Mouse (Mus musculus) liver, embryonic 14.5 days (tissue): ENCODE measurements around the gene Hspb9. TPM values are rescaled to one million over a fixed set of nuclear protein-coding genes. Genes with fewer than 3 reads are reported as not detected.

Experiments used
- ATAC-seq: fragments of 200-750 bp; cut with Nextera tagmentation; 2 replicates; pipeline ENCODE4 v1.8.0; 2017; ENCODE audit warnings: moderate number of reproducible peaks, mild to moderate bottlenecking, moderate library complexity; ENCODE audit not compliant: insufficient read depth
- DNase-seq, 3 experiments: peaks; one replicate each; pipeline ENCODE4 v3.0.0-alpha.2; 2012 to 2013; ENCODE audit warnings: low read depth in 3 of 3, low spot score in 3 of 3
- H3K27ac ChIP-seq: fragments of 300-500 bp; sonication (generic); 2 replicates; pipeline ENCODE4 v1.5.1; 2014; ENCODE audit warnings: moderate library complexity, mild to moderate bottlenecking, control low read depth, inconsistent platforms
- H3K27me3 ChIP-seq: fragments of 300-500 bp; sonication (generic); 2 replicates; pipeline ENCODE4 v1.6.1; 2014; ENCODE audit warnings: mild to moderate bottlenecking, low read length, moderate library complexity; ENCODE audit not compliant: control insufficient read depth, insufficient read depth
- H3K36me3 ChIP-seq: fragments of 300-500 bp; sonication (generic); replicated peaks from 2 replicates; pipeline ENCODE4 v1.6.1; 2014; ENCODE audit warnings: low read depth; ENCODE audit not compliant: control insufficient read depth, insufficient read depth
- H3K4me1 ChIP-seq, 2 experiments: fragments of 200-500 bp in 1 of 2; fragments of 300-500 bp in 1 of 2; sonication (generic) in 1 of 2; replicated peaks; 2 replicates each; pipeline ENCODE4 v1.6.1; 2012 to 2014; ENCODE audit warnings: antibody characterized with exemption in 1 of 2, inconsistent platforms in 1 of 2, low read length in 1 of 2; ENCODE audit not compliant: control insufficient read depth in 2 of 2, insufficient read depth in 2 of 2
- H3K4me2 ChIP-seq: fragments of 300-500 bp; sonication (generic); 2 replicates; pipeline ENCODE4 v1.6.1; 2014; ENCODE audit warnings: low read depth, mild to moderate bottlenecking, control low read depth, moderate library complexity
- H3K4me3 ChIP-seq, 2 experiments: fragments of 200-500 bp in 1 of 2; fragments of 300-500 bp in 1 of 2; sonication (generic) in 1 of 2; 2 replicates each; pipeline ENCODE4 v1.5.1; 2012 to 2014; ENCODE audit warnings: low read depth in 2 of 2, low read length in 2 of 2, mild to moderate bottlenecking in 2 of 2, control low read depth in 1 of 2, inconsistent platforms in 1 of 2, moderate library complexity in 1 of 2; ENCODE audit not compliant: insufficient read depth in 1 of 2
- H3K9ac ChIP-seq: fragments of 300-500 bp; sonication (generic); replicated peaks from 2 replicates; pipeline ENCODE4 v1.6.1; 2014; ENCODE audit warnings: mild to moderate bottlenecking, control low read depth, moderate library complexity
- H3K9me3 ChIP-seq: fragments of 300-500 bp; sonication (generic); 2 replicates; pipeline ENCODE4 v1.6.1; 2016; ENCODE audit warnings: low read length, mixed read lengths; ENCODE audit not compliant: control insufficient read depth
- CTCF ChIP-seq: IDR thresholded peaks from 2 replicates; pipeline ENCODE4 v1.5.1; 2016; ENCODE audit warnings: antibody characterized with exemption, low read depth, control low read depth
- EP300 ChIP-seq: IDR thresholded peaks from 2 replicates; pipeline ENCODE4 v1.6.1; 2016; ENCODE audit warnings: antibody characterized with exemption, low read depth
- WGBS: fragments of 180-500 bp; shearing (Covaris S2); extraction: QIAGEN DNeasy Blood & Tissue Kit; methylation state at CpG from one replicate; pipeline ENCODE4 v1.1.7; 2014; ENCODE audit not compliant: insufficient replicate concordance; 5-methylcytosine and 5-hydroxymethylcytosine counted together
- polyA plus RNA-seq, 2 experiments: library from polyadenylated mRNA; depleted of rRNA in 1 of 2; stranded (reverse) in 1 of 2; unstranded in 1 of 2; fragments of >200 nt; fragmentation: Nextera tagmentation in 1 of 2; extraction: Ambion mirVana in 1 of 2; gene quantifications; 2 replicates each; pipeline versions ENCODE4 v1.2.1 to v1.2.3; 2012 to 2014

Hspb9 gene
- polyA plus RNA-seq, 2 experiments = 0.14 TPM; not detected in 1

DNA sequence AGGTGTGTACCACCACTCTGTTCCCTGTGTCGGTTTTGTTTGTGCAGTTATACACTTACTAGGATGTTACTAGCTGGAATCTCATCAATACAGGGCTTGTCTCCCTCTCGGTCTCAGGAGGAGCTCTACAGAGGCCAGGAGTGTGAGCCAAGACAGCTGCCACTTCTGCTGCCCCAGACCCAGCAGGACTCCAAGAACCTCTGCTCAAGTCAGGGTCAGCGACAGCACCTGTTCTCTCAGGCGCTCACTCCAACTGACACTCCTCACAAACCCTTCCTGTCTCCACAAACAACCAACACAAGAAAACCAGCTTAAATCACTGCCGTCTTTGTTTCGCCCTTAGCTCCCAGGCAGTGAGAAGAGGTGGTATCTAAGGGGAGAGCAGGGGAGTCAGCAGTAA is 15.0 kb downstream of the Hspb9 start:
- TF ChIP-seq EP300 = no peak
- no peak for TF ChIP-seq CTCF
- DNase-seq (no peak), ATAC-seq (no peak)
- peaks cover 12 to 25% of the 10 kb centered on the region in 2 experiments for H3K4me1 ChIP-seq
- WGBS = 84% methylated on average over 6 of the region's 6 CpGs
- peaks cover 26% of the 10 kb centered on the region for H3K36me3 ChIP-seq
- H3K27me3 ChIP-seq = no peaks in the 10 kb centered on the region
- no peak overlapping the region for H3K9ac ChIP-seq
- H3K4me2 ChIP-seq = no peak overlapping the region
- H3K27ac ChIP-seq = no peak overlapping the region
- no peaks in the 10 kb centered on the region for H3K9me3 ChIP-seq
- no peak overlapping the region for H3K4me3 ChIP-seq

DNA sequence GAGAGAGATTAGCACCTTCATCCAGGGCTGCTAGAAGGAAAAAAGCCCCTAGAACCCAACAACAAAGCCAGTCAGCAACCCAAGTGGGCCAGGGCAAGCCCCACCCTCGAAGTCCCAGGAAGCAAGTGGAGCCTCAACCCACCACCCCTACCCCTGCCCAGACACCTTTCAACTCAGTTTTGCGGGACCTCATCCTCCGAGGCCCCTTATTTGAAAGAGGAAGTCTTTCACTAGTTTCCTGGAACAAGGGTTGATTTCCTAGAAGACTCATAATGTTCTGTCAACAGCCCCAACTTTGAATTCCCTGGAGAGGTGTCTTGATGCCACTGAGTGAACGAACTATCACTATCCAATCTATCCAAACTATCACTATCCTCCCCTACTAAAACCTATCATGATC is 16.3 kb downstream of the Hspb9 start:
- no peaks in the 10 kb centered on the region for H3K27me3 ChIP-seq
- no peak overlapping the region for H3K27ac ChIP-seq
- 27% methylated on average over 4 of the region's 4 CpGs for WGBS
- H3K9me3 ChIP-seq = no peaks in the 10 kb centered on the region
- H3K4me2 ChIP-seq = no peak overlapping the region
- peaks cover 32% of the 10 kb centered on the region for H3K36me3 ChIP-seq
- DNase-seq (no peak), ATAC-seq (no peak)
- no peak overlapping the region for H3K9ac ChIP-seq
- peaks cover 8 to 19% of the 10 kb centered on the region in 2 experiments for H3K4me1 ChIP-seq
- no peak overlapping the region for H3K4me3 ChIP-seq
- TF ChIP-seq CTCF (no peak), EP300 (no peak)

DNA sequence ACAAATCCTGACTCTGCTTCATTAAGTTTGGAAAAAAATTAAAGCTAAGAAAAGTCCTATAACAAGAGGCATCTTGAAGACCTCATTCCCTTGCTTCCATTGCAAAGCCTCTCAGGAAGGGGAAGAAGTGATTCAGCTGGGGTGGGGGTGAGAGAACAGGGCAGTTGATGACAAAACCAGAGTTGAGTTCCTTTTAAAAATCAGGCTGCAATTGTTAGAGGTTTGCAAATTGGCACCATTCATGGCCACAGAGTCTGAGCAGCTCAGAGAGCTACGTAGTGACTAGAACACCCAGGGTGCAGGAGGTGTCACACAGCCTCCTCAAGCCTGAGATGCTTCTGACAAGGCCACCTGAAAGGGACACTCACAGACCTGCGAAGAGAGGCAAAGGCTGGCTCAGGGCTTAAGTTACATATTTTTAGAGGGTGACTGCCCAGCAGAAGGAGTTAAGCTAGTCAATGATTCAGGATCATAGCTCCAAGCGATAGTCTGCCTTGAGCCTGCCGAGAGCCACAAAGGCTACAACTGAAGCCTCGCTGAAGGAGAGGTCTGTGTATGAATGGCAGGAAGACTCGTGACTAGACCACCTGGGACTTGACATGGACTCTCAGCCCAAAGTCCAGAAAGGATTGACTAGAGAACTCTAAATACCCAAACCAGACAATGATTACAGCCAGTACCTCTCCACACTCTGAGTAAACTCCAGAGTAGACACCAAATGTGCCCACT is 17.0 kb downstream of the Hspb9 start:
- H3K9ac ChIP-seq = no peak overlapping the region

DNA sequence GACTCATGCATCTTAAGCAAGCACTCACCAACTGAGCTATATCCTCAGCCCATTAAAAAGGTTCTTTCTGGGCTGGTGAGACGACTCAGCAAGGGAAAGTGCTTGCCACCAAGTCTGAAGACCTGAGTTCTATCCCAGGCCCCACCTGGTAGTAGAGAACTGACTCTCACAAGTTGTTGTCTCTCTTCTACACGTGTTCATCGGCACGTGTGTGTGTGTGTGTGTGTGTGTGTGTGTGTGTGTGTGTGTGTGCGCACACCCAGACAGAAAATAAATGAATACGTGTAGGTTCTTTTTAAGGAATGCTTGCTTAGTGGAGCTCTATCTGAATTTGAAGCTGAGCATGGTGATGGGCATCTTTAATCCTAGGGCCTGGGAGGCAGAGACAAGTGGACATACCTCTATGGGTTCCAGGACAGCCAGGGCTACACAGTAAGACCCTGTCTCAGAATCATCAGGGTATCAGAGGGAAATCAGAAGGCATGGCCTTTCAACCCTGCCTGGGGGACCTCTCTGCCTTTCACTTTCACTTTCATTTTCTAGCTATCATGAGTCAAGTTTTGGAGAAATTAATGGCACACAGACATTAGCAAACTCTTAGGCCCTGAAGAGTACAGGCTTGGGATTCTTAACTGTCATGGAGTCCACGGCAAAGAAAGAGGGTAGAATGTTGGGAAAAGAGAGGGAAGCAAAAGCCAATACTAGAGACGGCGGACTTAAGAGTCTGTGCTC is 21.6 kb downstream of the Hspb9 start:
- H3K36me3 ChIP-seq = peaks cover 21% of the 10 kb centered on the region
- ATAC-seq (no peak), DNase-seq (no peak)
- peaks cover 24 to 43% of the 10 kb centered on the region in 2 experiments for H3K4me1 ChIP-seq
- H3K4me3 ChIP-seq = peak overlapping the region; percentile 87 to 100
- 69% methylated on average over 9 of the region's 9 CpGs for WGBS
- TF ChIP-seq EP300 = no peak
- TF ChIP-seq CTCF = no peak
- H3K9ac ChIP-seq = peak overlapping the region; percentile 100
- peak overlapping the region; percentile 38 for H3K27ac ChIP-seq
- no peaks in the 10 kb centered on the region for H3K27me3 ChIP-seq
- H3K9me3 ChIP-seq = no peaks in the 10 kb centered on the region
- H3K4me2 ChIP-seq = peak overlapping the region; percentile 96

More for the DNA sequence above, 17.0 kb downstream of the Hspb9 start:
- H3K27ac ChIP-seq = no peak overlapping the region
- TF ChIP-seq CTCF = no peak
- no peak for TF ChIP-seq EP300
- H3K36me3 ChIP-seq = peaks cover 32% of the 10 kb centered on the region
- WGBS = 74% methylated on average over 6 of the region's 6 CpGs
- no peak overlapping the region for H3K4me3 ChIP-seq
- no peaks in the 10 kb centered on the region for H3K27me3 ChIP-seq
- ATAC-seq (no peak), DNase-seq (no peak)
- H3K4me2 ChIP-seq = no peak overlapping the region
- peaks cover 10 to 21% of the 10 kb centered on the region in 2 experiments for H3K4me1 ChIP-seq
- no peaks in the 10 kb centered on the region for H3K9me3 ChIP-seq

DNA sequence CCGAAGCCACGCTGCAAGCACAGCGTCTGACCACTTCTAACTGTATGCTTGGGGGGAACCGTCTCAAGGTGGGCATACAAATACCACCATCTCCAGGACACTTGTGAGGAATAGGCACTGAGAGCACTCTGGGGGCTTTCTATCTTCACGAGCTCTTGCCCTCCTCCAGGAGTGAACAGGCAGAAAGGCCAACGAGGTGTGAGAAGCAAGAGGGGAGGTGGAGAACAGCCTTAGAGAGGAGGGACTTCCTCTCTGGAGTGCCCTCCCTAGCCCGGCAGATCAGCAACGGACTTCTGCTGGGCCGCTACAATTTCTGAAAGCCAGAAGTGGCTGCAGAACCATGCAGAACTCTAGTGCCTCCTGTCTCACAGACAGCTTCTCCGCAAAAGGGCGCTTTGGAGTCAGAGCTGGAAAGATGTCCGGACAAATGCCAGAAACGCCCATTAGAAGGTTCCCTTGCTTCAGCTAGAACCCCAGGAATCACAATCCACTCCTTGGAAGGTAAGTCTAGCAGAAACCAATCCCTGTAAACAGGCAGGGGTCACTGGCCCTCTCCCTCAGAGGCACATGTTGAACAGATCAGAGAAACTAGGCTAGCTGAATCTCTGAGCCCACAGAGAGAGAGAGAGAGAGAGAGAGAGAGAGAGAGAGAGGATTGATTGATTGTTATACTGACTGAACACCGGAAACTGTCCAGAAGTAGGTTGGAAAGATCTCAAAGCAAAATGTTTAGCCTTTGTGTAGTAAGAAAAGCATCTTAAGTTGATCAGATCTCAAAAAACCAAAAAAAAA is 22.5 kb downstream of the Hspb9 start:
- DNase-seq (no peak), ATAC-seq (no peak)
- Histone ChIP-seq H3K4me3 (peak overlapping the region; percentile 87 to 100), H3K27me3 (no peaks in the 10 kb centered on the region), H3K4me1 (peaks cover 22 to 35% of the 10 kb centered on the region in 2 experiments), H3K36me3 (peaks cover 21% of the 10 kb centered on the region), H3K4me2 (peak overlapping the region; percentile 96), H3K9me3 (no peaks in the 10 kb centered on the region), H3K9ac (peak overlapping the region; percentile 100), H3K27ac (peak overlapping the region; percentile 79)
- TF ChIP-seq EP300 = no peak
- no peak for TF ChIP-seq CTCF
- WGBS = 19% methylated on average over 14 of the region's 14 CpGs
